Mouse (Mus musculus) frontal cortex, postnatal 14 days (tissue): ENCODE results near the gene Eif3g.
A peak's percentile ranks its signal among the peaks of the same experiment; 100 is the strongest.

ENCODE experiments used
- DNase-seq, 2 experiments: peaks; one replicate each; pipeline ENCODE4 v3.0.0; 2022; ENCODE audit warnings: low spot score in 2 of 2

The Eif3g gene

GRCm38 (mm10) chr9:20898511-20899073 lies at the start of gene Eif3g:
Gene Eif3g, minus strand, starts transcription at chr9:20898623.
- peak; percentile 64 to 78 for DNase-seq

- DNase-seq = no peak
Observed at GRCm38 (mm10) chr9:20946066-20946880, 47.9 kb upstream of the Eif3g start.

- DNase-seq = no peak
Observed at GRCm38 (mm10) chr9:20944697-20945370, 46.4 kb upstream of the Eif3g start.

- DNase-seq = no peak
Observed at GRCm38 (mm10) chr9:20943911-20944310, 45.5 kb upstream of the Eif3g start.

GRCm38 (mm10) chr9:20943396-20943795 lies 45.0 kb upstream of the Eif3g start:
- DNase-seq = no peak

GRCm38 (mm10) chr9:20923258-20923657 lies 24.8 kb upstream of the Eif3g start:
- DNase-seq = no peak

- no peak for DNase-seq
Observed at GRCm38 (mm10) chr9:20916160-20916559, 17.7 kb upstream of the Eif3g start.

GRCm38 (mm10) chr9:20909948-20910347 lies 11.5 kb upstream of the Eif3g start:
- DNase-seq = no peak

- no peak for DNase-seq
Observed at GRCm38 (mm10) chr9:20902174-20902491, 3.7 kb upstream of the Eif3g start.

GRCm38 (mm10) chr9:20901466-20902173 lies 3.2 kb upstream of the Eif3g start:
- DNase-seq = no peak

- no peak for DNase-seq
Observed at GRCm38 (mm10) chr9:20897736-20898510, 500 bp downstream of the Eif3g start.

- DNase-seq = no peak
Observed at GRCm38 (mm10) chr9:20895382-20895781, 3.0 kb downstream of the Eif3g start.

- no peak for DNase-seq
Observed at GRCm38 (mm10) chr9:20894629-20895028, 3.8 kb downstream of the Eif3g start.

GRCm38 (mm10) chr9:20893590-20894343 lies 4.7 kb downstream of the Eif3g start:
- no peak for DNase-seq

- no peak for DNase-seq
Observed at GRCm38 (mm10) chr9:20893069-20893468, 5.4 kb downstream of the Eif3g start.

GRCm38 (mm10) chr9:20892104-20892653 lies 6.2 kb downstream of the Eif3g start:
- no peak for DNase-seq

- DNase-seq = no peak
Observed at GRCm38 (mm10) chr9:20891339-20892103, 6.9 kb downstream of the Eif3g start.

- DNase-seq = no peak
Observed at GRCm38 (mm10) chr9:20890411-20890810, 8.0 kb downstream of the Eif3g start.
